Mouse (Mus musculus): ENCODE results near the gene Ccdc188. TPM values are rescaled to one million over a fixed set of nuclear protein-coding genes. Genes with fewer than 3 reads are reported as not detected.

Gene Ccdc188
- polyA plus RNA-seq, 1 experiment from 2014 or later, result not detected

- no peak for TF ChIP-seq CTCF (IDR thresholded peaks at IDR 0.05; ENCODE audit: low read depth)
- peak; percentile 59 for TF ChIP-seq EP300 (IDR thresholded peaks at IDR 0.05; ENCODE audit: low read depth)
- no peaks in the 10 kb centered on the region for H3K9me3 ChIP-seq (ENCODE audit: low read length)
- peak; percentile 95 for ATAC-seq
- peak within 1 kb of the TSS; percentile 83 for H3K4me2 ChIP-seq (ENCODE audit: low read depth, low read length)
- peak; percentile 99 for DNase-seq
- H3K36me3 ChIP-seq (replicated peaks; ENCODE audit: insufficient read depth, low read length), result peaks cover 56% of the 10 kb centered on the region
- H3K27ac ChIP-seq (ENCODE audit: low read depth), result peak within 1 kb of the TSS; percentile 92
- peak within 1 kb of the TSS; percentile 83 for H3K4me3 ChIP-seq (ENCODE audit: low read depth, low read length)
- H3K9ac ChIP-seq (replicated peaks), result peak within 1 kb of the TSS; percentile 86
- H3K27me3 ChIP-seq (ENCODE audit: insufficient read depth, low read length), result no peaks in the 10 kb centered on the region
- H3K4me1 ChIP-seq (ENCODE audit: insufficient read depth), result peaks cover 27% of the 10 kb centered on the region
- under 1% methylated on average over 95 of the region's 102 CpGs for WGBS (ENCODE audit: insufficient replicate concordance)
These were observed 31.0 kb downstream of the Ccdc188 start, which contains the start of the genes Trmt2a and Ranbp1 for GRCm38 (mm10) chr16:18248433-18249363. TSS of gene Trmt2a (plus strand) at chr16:18248679. TSS of gene Ranbp1 (minus strand) at chr16:18248732.

GRCm38 (mm10) chr16:18249364-18249967 is 31.8 kb downstream of the Ccdc188 start:
- Histone ChIP-seq H3K27me3 (ENCODE audit: insufficient read depth, low read length) (no peaks in the 10 kb centered on the region), H3K4me3 (ENCODE audit: low read depth, low read length) (peak overlapping the region; percentile 83)

GRCm38 (mm10) chr16:18250231-18250630 is 32.6 kb downstream of the Ccdc188 start:
- no peaks in the 10 kb centered on the region for H3K27me3 ChIP-seq (ENCODE audit: insufficient read depth, low read length)
- no peak overlapping the region for H3K27ac ChIP-seq (ENCODE audit: low read depth)
- no peaks in the 10 kb centered on the region for H3K9me3 ChIP-seq (ENCODE audit: low read length)
- TF ChIP-seq EP300 (IDR thresholded peaks at IDR 0.05; ENCODE audit: low read depth), result no peak
- TF ChIP-seq CTCF (IDR thresholded peaks at IDR 0.05; ENCODE audit: low read depth), result no peak
- H3K36me3 ChIP-seq (replicated peaks; ENCODE audit: insufficient read depth, low read length), result peaks cover 53% of the 10 kb centered on the region
- ATAC-seq (no peak), DNase-seq (no peak)
- peak overlapping the region; percentile 83 for H3K4me2 ChIP-seq (ENCODE audit: low read depth, low read length)
- peak overlapping the region; percentile 86 for H3K9ac ChIP-seq (replicated peaks)
- 59% methylated on average over 4 of the region's 4 CpGs for WGBS (ENCODE audit: insufficient replicate concordance)
- H3K4me3 ChIP-seq (ENCODE audit: low read depth, low read length), result peak overlapping the region; percentile 83
- peaks cover 27% of the 10 kb centered on the region for H3K4me1 ChIP-seq (ENCODE audit: insufficient read depth)

More at GRCm38 (mm10) chr16:18249364-18249967, 31.8 kb downstream of the Ccdc188 start:
- DNase-seq (peak; percentile 72), ATAC-seq (peak; percentile 11)
- H3K9me3 ChIP-seq (ENCODE audit: low read length), result no peaks in the 10 kb centered on the region
- peaks cover 27% of the 10 kb centered on the region for H3K4me1 ChIP-seq (ENCODE audit: insufficient read depth)
- H3K9ac ChIP-seq (replicated peaks), result peak overlapping the region; percentile 86
- WGBS (ENCODE audit: insufficient replicate concordance), result 1% methylated on average over 27 of the region's 27 CpGs
- H3K36me3 ChIP-seq (replicated peaks; ENCODE audit: insufficient read depth, low read length), result peaks cover 56% of the 10 kb centered on the region
- TF ChIP-seq CTCF (IDR thresholded peaks at IDR 0.05; ENCODE audit: low read depth), result no peak
- TF ChIP-seq EP300 (IDR thresholded peaks at IDR 0.05; ENCODE audit: low read depth), result no peak
- H3K27ac ChIP-seq (ENCODE audit: low read depth), result peak overlapping the region; percentile 92
- H3K4me2 ChIP-seq (ENCODE audit: low read depth, low read length), result peak overlapping the region; percentile 83

GRCm38 (mm10) chr16:18250828-18251790 is 33.4 kb downstream of the Ccdc188 start:
- Histone ChIP-seq H3K4me2 (ENCODE audit: low read depth, low read length) (peak overlapping the region; percentile 83), H3K36me3 (replicated peaks; ENCODE audit: insufficient read depth, low read length) (peaks cover 54% of the 10 kb centered on the region), H3K27ac (ENCODE audit: low read depth) (no peak overlapping the region), H3K9me3 (ENCODE audit: low read length) (no peaks in the 10 kb centered on the region), H3K4me3 (ENCODE audit: low read depth, low read length) (no peak overlapping the region), H3K27me3 (ENCODE audit: insufficient read depth, low read length) (no peaks in the 10 kb centered on the region), H3K9ac (replicated peaks) (peak overlapping the region; percentile 86; the same call in 1 of the 2 replicates), H3K4me1 (ENCODE audit: insufficient read depth) (peaks cover 27% of the 10 kb centered on the region)
- TF ChIP-seq CTCF (IDR thresholded peaks at IDR 0.05; ENCODE audit: low read depth), result no peak
- TF ChIP-seq EP300 (IDR thresholded peaks at IDR 0.05; ENCODE audit: low read depth), result no peak
- no peak for ATAC-seq
- 72% methylated on average over 10 of the region's 10 CpGs for WGBS (ENCODE audit: insufficient replicate concordance)
- no peak for DNase-seq

- TF ChIP-seq CTCF (IDR thresholded peaks at IDR 0.05; ENCODE audit: low read depth) (no peak), EP300 (IDR thresholded peaks at IDR 0.05; ENCODE audit: low read depth) (no peak)
- ATAC-seq, result no peak
- 78% methylated on average over 6 of the region's 6 CpGs for WGBS (ENCODE audit: insufficient replicate concordance)
These were observed 35.1 kb downstream of the Ccdc188 start for GRCm38 (mm10) chr16:18252736-18253135.

More at GRCm38 (mm10) chr16:18252736-18253135, 35.1 kb downstream of the Ccdc188 start:
- Histone ChIP-seq H3K4me3 (ENCODE audit: low read depth, low read length) (no peak overlapping the region), H3K27ac (ENCODE audit: low read depth) (no peak overlapping the region), H3K9ac (replicated peaks) (no peak overlapping the region), H3K9me3 (ENCODE audit: low read length) (no peaks in the 10 kb centered on the region), H3K4me1 (ENCODE audit: insufficient read depth) (peaks cover 17% of the 10 kb centered on the region), H3K36me3 (replicated peaks; ENCODE audit: insufficient read depth, low read length) (peaks cover 65% of the 10 kb centered on the region), H3K27me3 (ENCODE audit: insufficient read depth, low read length) (no peaks in the 10 kb centered on the region), H3K4me2 (ENCODE audit: low read depth, low read length) (no peak overlapping the region)
- DNase-seq, result no peak

Data from liver, postnatal 0 days (tissue).